Mouse (Mus musculus): ENCODE measurements at regions not wholly inside any gene's neighbourhood (a gene's known extent, or its start where the extent isn't known, plus 50 kb on each side); places are given as distances from the start of the nearest gene placed in this dataset.

- TF ChIP-seq EP300 (IDR thresholded peaks at IDR 0.05; ENCODE audit: low read depth) (no peak), CTCF (IDR thresholded peaks at IDR 0.05; ENCODE audit: low read depth) (no peak)
- WGBS, result 47% methylated on average over 5 of the region's 5 CpGs
Measured at GRCm38 (mm10) chr15:24275100-24275499, 1138.5 kb downstream of the Basp1 start.

GRCm38 (mm10) chr15:24267360-24267759, 1146.2 kb downstream of the Basp1 start:
- Histone ChIP-seq H3K27me3 (ENCODE audit: control insufficient read depth, insufficient read depth, low read length) (no peaks in the 10 kb centered on the region), H3K9me3 (replicated peaks; ENCODE audit: control insufficient read depth, low read length) (no peaks in the 10 kb centered on the region), H3K9ac (replicated peaks; ENCODE audit: low read depth, low read length) (no peak overlapping the region), H3K36me3 (replicated peaks; ENCODE audit: control insufficient read depth, insufficient read depth, low read length) (no peaks in the 10 kb centered on the region), H3K4me3 (ENCODE audit: low read depth, low read length) (no peak overlapping the region), H3K4me2 (ENCODE audit: low read depth, low read length) (no peak overlapping the region), H3K4me1 (ENCODE audit: control insufficient read depth, insufficient read depth) (no peaks in the 10 kb centered on the region), H3K27ac (ENCODE audit: low read depth) (no peak overlapping the region)
- TF ChIP-seq CTCF (IDR thresholded peaks at IDR 0.05; ENCODE audit: low read depth) (no peak), EP300 (IDR thresholded peaks at IDR 0.05; ENCODE audit: low read depth) (no peak)
- DNase-seq (ENCODE audit: low spot score) (no peak), ATAC-seq (ENCODE audit: insufficient read depth, low read depth) (no peak)

More at GRCm38 (mm10) chr15:24275100-24275499, 1138.5 kb downstream of the Basp1 start:
- H3K4me2 ChIP-seq (ENCODE audit: low read depth, low read length), result no peak overlapping the region
- no peak overlapping the region for H3K27ac ChIP-seq (ENCODE audit: low read depth)
- no peaks in the 10 kb centered on the region for H3K36me3 ChIP-seq (replicated peaks; ENCODE audit: control insufficient read depth, insufficient read depth, low read length)
- DNase-seq (ENCODE audit: low spot score), result no peak
- no peaks in the 10 kb centered on the region for H3K4me1 ChIP-seq (ENCODE audit: control insufficient read depth, insufficient read depth)
- no peak for ATAC-seq (ENCODE audit: insufficient read depth, low read depth)
- no peaks in the 10 kb centered on the region for H3K27me3 ChIP-seq (ENCODE audit: control insufficient read depth, insufficient read depth, low read length)
- H3K4me3 ChIP-seq (ENCODE audit: low read depth, low read length), result no peak overlapping the region
- no peak overlapping the region for H3K9ac ChIP-seq (replicated peaks; ENCODE audit: low read depth, low read length)
- H3K9me3 ChIP-seq (replicated peaks; ENCODE audit: control insufficient read depth, low read length), result no peaks in the 10 kb centered on the region

Data from heart, postnatal 0 days (tissue).